Mouse (Mus musculus) ES-Bruce4 (cell line): Measurements from ENCODE around the gene Il18.

Experiments
- CTCF ChIP-seq: IDR thresholded peaks from one replicate; pipeline ENCODE4 v1.8.1; 2011; ENCODE audit warnings: low read depth, low read length
- POLR2A ChIP-seq: IDR thresholded peaks from one replicate; pipeline ENCODE4 v1.8.1; 2011; ENCODE audit warnings: low read length; ENCODE audit not compliant: insufficient read depth

GRCm38 (mm10) chr9:50537295-50537694 lies 17.3 kb upstream of the Il18 start:
- TF ChIP-seq CTCF (no peak), POLR2A (no peak)
